Mouse (Mus musculus) liver, adult 2 months (tissue): ENCODE results near the gene Slc15a5.

Experiments
- CTCF ChIP-seq: fragments of 200-500 bp; IDR thresholded peaks from 2 replicates; pipeline ENCODE4 v1.5.1; 2011; ENCODE audit warnings: low read depth, low read length, control low read depth
- POLR2A ChIP-seq: fragments of 200-500 bp; IDR thresholded peaks from 2 replicates; pipeline ENCODE4 v1.6.1; 2011; ENCODE audit warnings: low read length, control low read depth; ENCODE audit not compliant: insufficient read depth; ENCODE audit errors: extremely low read depth

DNA sequence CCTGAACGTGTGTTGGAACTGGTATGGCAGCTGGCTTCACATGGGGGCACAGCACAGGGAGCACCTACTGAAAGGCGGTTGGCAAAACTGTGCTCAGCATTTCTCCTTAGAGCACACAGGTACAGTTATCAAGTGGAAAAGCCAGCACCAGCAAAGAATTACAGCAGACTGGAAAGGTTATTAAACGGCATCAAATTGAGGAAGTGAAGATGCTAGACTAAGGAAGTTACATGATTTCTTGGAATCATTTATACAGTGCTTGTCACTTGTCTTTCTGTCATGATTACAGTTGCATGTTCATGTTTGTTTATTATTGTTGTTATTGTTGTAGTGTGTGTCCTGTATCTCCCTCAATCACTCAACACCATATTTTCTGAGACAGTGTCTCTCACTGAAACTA lies 15.3 kb upstream of the Slc15a5 start:
- no peak for TF ChIP-seq CTCF
- no peak for TF ChIP-seq POLR2A
